Mouse (Mus musculus): Measurements from ENCODE around the gene Rpl14. TPM values are rescaled to one million over a fixed set of nuclear protein-coding genes. Genes with fewer than 3 reads are reported as not detected.

Gene Rpl14
- total RNA-seq, 2 experiments from 2014 or later: 538 to 546 TPM

- no peak for DNase-seq
Measured at GRCm38 (mm10) chr9:120603956-120604355, 32.7 kb downstream of the Rpl14 start.

GRCm38 (mm10) chr9:120611055-120611454 is 39.8 kb downstream of the Rpl14 start:
- DNase-seq: no peak

DNA sequence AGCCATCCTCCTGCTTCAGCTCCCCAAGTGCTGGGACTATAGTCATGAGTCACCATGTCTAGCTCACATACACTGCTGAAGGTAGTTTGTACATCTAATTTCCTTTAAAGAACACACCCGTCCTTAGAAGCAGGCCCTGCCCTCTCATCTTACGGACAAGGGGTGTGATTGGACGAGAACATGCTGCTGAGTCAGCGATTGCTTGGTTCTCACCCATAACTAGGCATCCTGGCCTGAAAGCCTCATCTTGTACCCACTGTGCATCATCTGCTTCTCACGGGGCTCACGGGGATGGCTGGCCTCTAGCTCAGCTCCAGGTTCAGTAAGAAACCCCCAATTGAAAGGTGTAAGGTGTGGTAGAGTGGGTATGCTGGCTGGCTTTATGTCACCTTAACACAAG is 42.8 kb downstream of the Rpl14 start:
- no peak for DNase-seq

GRCm38 (mm10) chr9:120618101-120618500 is 46.9 kb downstream of the Rpl14 start:
- no peak for DNase-seq

DNA sequence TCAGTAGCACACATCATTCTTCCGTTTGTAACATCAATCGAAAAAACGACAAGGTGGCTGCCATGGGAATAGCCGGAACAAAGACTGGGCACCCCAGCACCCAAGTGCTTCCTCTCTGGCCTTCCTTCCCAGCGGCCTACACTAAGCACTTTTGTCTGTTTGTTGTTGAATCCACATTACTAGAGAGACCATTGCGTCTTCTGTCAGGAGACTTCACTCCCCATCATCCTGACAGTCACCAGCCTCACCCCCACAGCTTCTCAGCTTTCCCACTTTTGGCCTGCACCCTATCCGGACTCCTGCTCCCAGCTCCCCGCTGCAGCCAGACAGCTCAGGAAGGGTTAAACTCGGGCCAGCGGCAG is 48.1 kb downstream of the Rpl14 start:
- DNase-seq: no peak

DNA sequence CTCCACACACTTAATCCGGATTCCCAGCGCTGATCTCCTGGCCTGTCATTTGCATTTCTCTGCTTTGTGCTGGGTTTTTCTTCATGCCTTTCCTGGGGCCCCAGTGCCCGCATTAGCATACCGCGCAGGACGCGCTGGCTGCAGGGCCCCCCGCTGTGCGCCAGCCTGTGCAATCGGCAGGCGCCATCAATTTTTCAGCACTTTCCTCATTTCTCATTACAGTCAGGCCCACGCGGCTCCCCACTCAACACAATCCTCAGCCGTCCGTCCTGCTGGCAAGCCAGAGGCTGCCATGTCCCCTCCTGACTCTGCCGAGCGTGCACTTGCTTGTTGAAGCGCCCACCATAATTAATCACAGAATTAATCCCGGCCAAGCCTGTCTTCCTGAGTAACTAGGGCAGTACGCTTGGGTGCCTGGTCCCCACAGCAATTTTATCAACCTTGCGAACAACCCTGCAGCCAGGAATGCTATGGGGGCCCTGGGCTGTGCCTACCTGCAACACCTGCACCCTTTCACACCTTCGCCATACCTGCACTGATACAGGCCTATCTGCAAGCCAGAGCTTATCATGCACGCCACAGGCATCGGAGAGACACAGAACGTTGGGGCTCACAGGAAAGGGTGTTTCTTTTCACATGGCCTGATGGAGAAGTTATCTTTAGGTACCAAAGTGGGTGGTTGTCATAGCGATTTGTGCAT is 48.6 kb downstream of the Rpl14 start:
- no peak for DNase-seq

DNA sequence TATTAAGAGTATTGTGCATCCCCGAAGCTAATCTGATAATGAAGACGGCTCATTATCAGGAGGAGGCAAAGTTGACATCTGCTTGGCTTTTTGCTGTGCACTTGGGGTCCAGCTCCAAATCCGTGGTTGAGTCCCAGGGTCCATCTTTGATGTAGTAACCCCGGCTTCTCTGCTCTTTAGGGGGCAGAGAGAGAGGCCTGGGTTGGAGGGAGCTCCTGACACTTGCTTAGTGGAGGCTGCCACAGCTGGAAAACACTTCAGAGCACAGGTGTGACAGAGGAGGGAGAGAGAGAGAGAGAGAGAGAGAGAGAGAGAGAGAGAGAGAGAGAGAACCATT is 49.1 kb downstream of the Rpl14 start:
- no peak for DNase-seq

Other genes starting within 250 kb of the Rpl14 start
- 10 to 100 TPM; 41.1 TPM for gene Eif1b, start 79.2 kb upstream of the Rpl14 start, total RNA-seq (2021)
- gene Entpd3, start 31.6 kb upstream of the Rpl14 start, total RNA-seq (2021): 1 to 10 TPM in 1 of 2 experiments, not detected in 1; 1.7 TPM

Data from gastrocnemius, postnatal 10 days (tissue).